Mouse (Mus musculus) embryonic fibroblast, embryonic 13.5 days (primary cell): ENCODE measurements at regions not wholly inside any gene's neighbourhood (a gene's known extent, or its start where the extent isn't known, plus 50 kb on each side); places are given as distances from the start of the nearest gene placed in this dataset.

Experiments used
- CTCF ChIP-seq: IDR thresholded peaks from 2 replicates; pipeline ENCODE4 v1.5.1; 2011; ENCODE audit warnings: mild to moderate bottlenecking, control low read depth, low read length, moderate library complexity, borderline replicate concordance; ENCODE audit not compliant: insufficient read depth
- POLR2A ChIP-seq: IDR thresholded peaks from 2 replicates; pipeline ENCODE4 v1.6.1; 2011; ENCODE audit warnings: low read depth, mild to moderate bottlenecking, control low read depth, low read length, moderate library complexity

DNA sequence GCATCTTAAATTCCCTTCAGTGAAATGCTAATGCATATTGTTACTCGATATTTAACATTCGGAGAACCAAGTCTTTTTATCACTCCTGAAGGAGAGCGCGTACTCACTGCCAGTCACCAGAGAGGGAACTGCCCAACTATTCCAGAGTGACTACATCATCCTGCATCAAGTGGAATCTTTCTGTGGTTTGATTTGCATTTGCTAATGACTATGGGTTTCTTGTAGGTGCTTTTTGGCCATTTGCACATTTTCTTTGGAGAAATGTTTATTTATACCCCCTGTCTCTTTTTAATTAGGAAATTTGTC is 249.3 kb upstream of the Rnaseh2b start:
- TF ChIP-seq CTCF (no peak), POLR2A (no peak)
